Mouse (Mus musculus): ENCODE results near the gene Hdgf.

The Hdgf gene

GRCm38 (mm10) chr3:87909874-87910273 is 3.8 kb downstream of the Hdgf start:
- DNase-seq (ENCODE audit: low read depth, low spot score): no peak

DNA sequence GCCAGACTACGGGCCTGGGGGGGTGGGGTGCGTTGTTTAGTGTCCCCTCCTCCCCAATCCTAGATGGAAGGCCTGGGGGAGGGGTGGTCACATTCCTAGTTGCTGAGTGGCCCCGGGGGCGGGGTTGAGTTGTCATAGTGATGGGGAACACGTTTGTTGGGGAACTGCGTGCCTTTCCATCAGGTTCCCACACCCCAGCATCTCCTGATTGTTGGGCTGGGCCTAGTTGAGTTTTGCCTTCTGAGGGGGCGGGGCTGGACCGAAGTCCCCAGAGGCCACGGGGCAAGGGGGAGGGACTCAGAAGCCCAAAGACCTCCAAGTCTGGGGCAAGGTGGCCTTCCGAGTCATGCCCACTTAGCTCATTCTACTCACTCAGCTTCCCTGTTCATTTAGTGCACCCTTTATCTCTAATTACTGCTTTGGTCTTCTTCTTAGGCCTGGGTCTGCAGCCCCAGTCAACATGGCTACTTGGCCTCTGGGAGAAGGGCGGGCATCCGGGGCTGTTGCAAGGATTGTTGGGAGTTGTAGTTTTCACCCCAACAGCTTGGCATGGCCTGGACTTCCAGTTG is 4.5 kb downstream of the Hdgf start:
- DNase-seq (ENCODE audit: low read depth, low spot score): no peak

DNA sequence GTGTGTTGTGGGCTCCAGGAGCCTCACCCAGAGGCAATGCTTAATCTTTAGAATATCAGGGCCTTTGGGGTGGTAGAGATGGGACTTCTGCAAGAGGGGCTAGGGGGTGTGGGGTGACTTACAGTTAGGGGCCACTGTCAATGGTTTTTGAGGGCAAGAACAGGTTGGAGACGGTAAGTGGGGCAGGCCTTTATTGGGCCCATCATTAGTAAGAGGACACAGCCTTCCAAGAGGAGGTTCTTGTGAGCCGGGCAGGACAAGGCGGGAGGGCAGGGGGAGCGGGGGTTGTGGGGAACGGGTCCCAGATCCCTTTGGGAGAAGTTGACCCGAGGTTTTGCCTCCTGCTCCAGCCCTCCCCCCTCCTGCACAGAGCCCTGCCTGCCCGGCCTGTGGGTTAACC is 7.4 kb downstream of the Hdgf start:
- no peak for DNase-seq (ENCODE audit: low read depth, low spot score)

DNA sequence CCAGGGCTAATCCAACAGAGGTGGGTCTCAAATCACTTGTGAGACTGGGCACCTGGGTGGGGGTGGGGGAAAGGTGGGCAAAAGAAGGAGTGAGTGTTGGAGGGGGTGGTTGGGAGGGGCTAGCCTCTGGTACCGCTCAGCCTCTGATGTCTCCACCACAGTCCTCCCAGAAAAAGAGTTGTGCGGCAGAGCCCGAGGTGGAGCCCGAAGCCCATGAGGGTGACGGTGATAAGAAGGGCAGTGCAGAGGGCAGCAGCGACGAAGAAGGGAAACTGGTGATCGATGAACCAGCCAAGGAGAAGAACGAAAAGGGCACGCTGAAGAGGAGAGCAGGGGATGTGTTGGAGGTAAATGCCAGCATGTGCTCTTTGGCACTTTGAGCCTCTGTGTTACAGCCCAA is 7.8 kb downstream of the Hdgf start:
- no peak for DNase-seq (ENCODE audit: low read depth, low spot score)

- DNase-seq (ENCODE audit: low read depth, low spot score): no peak
These were observed 10.9 kb downstream of the Hdgf start for GRCm38 (mm10) chr3:87916990-87917389.

- DNase-seq (ENCODE audit: low read depth, low spot score): no peak
These were observed 12.4 kb downstream of the Hdgf start for GRCm38 (mm10) chr3:87918551-87918950.

GRCm38 (mm10) chr3:87919336-87920108 is 13.4 kb downstream of the Hdgf start, which contains the start of gene Mrpl24:
Gene Mrpl24 (plus strand): TSS chr3:87919506.
- DNase-seq (ENCODE audit: low read depth, low spot score): no peak

- no peak for DNase-seq (ENCODE audit: low read depth, low spot score)
These were observed 14.3 kb downstream of the Hdgf start for GRCm38 (mm10) chr3:87920270-87920943.

DNA sequence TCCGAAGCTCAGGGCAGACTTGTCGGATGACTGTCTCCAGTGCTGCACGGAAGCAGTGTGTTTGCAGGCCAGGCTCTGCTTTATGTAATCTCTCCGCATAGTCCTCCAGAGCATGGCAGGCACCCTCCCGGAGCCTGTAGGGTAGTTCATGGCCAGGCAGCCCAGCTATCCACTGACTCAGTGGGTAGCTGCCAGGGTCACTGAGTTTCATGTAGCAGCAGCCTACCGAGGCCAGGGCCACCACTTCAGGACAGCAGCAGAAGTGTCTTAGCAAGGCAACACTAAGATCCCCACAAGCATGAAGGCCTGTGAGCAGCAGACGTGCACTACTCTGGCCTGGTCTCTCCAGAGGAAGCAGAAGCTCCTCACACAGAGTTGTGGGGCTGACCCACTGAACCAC is 18.9 kb downstream of the Hdgf start:
- DNase-seq (ENCODE audit: low read depth, low spot score): no peak

DNA sequence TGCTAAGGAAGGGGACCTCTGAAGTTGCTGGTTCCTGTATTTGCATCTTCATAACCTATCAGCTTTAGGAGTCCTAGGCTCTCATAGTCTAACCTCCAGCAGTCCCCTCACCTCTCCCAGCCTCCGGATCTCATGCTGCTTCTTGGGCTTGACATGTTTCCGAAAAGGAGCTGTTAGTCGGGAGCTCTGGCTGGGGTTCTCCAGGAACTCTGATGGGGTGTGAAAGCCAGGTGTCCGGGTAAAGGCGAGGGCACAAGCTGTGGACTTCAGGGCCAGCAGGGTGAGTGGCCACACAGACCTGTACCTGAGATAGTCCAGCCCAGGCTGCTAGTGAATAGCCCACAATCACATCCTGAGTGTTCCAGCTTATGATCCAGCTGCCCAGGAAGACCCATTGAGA is 21.3 kb downstream of the Hdgf start:
- DNase-seq (ENCODE audit: low read depth, low spot score): no peak

DNA sequence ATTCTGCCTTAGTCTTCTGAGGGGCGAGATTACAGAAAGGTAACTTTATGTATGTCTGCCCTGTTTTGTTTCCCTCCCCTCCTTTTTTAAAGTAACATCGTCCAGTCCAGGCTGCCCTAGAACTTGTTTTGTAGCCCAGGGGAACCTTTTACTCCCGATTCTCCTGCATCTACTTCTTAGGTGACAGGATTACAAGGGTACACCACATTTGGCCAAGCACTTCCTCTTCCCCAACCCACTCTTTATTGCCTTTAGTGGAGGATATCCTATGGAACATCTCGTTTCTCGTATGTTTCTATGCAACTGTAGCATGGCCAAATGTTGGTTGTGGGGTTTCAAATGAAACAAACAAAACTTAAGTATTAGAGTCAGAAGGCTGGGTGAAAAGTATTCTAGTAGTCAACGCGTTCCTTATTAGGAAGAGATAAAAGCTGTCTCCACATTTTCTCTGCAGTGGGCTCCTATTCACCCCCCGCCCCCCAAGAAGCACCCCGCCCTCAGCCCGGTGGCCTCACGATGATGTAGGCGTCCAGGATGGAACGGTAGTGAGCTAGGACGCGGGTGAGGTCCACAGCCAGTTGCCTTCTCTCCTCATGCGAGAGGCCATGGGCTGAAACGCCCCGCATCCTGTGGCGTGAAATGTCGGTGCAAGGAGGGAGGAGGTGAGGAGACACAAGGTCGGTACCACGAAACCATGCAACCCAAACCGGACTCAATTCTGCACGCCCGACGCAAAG is 23.4 kb downstream of the Hdgf start:
- no peak for DNase-seq (ENCODE audit: low read depth, low spot score)

- DNase-seq (ENCODE audit: low read depth, low spot score): peak; percentile 71
These were observed 24.1 kb downstream of the Hdgf start, which contains the start of the genes Isg20l2 and Rrnad1 for GRCm38 (mm10) chr3:87930078-87930795. Gene Isg20l2 (plus strand): TSS chr3:87930314. Gene Rrnad1 (minus strand): TSS chr3:87930717.

DNA sequence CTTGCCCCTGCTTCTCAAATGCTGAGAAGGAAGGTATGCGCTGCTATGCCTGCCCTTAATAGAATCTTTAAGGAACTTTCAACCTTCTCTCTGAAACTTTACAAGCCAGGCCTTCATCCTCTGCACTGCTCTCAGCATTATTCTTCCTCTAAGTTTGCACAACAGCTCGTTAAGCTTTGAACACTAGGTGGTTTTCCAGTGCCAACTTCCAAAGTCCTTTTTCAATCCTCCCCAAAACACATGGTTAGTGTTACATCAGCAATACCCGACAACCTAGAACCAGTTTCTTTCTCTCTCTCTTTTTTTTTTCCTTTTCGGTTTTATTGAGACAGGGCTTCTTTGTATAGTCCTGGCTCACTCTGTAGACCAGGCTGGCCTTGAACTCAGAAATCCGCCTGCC is 27.9 kb downstream of the Hdgf start:
- DNase-seq (ENCODE audit: low read depth, low spot score): no peak

DNA sequence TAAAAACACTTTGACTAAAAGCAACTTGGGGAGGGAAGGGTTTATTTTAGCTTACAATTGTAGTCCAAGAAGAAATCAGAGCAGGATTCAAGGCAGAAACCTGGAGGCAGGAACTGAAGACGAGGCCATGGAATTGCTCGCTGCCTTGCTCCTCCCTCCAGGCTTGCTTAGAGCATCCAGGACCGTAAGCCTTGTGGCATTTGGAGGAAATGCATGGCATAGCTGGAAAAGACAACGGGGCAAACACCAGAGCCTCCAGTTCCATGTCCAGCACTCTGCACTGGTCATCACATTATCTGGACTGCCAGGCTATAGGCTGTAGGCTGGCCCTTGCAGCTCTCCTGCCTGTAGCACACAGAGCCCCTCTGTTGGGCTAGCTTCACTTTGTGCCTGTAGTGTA is 28.4 kb downstream of the Hdgf start:
- DNase-seq (ENCODE audit: low read depth, low spot score): no peak

DNA sequence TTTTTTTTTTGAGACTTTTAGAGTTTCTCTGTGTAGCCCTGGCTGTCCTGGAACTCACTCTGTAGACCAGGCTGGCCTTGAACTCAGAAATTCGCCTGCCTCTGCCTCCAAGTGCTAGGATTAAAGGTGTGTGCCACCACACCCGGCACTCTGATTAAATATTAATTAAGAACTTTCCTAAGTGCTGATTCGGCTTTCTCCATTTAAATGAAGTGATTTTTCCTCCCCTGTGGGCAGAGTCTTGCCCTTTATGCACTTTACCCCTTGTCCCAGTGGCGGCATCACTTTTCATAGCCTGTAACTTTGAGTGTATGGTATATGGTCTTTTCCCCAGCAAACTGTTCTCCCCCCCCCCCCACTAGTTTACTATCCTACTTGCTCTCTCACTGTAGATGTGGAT is 29.1 kb downstream of the Hdgf start:
- no peak for DNase-seq (ENCODE audit: low read depth, low spot score)

DNA sequence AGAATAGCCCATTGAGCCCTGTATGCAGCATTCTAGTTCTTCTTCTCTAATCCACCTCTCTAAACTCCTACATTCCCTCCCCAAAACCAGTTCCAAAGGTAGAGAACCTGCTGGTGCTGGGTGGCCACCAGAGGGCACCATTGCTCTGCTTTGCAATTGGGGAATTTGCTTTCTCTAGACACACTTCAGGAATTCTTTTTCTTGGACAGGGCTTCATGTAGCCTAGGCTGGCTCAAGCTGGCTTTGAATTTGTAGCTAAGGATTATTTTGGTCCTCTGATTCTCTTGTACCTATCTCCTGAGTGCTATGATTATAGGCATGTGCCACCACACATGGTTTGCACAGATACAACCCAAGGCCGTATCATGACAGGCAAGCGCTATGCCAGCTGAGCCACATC is 29.7 kb downstream of the Hdgf start:
- DNase-seq (ENCODE audit: low read depth, low spot score): peak; percentile 44

GRCm38 (mm10) chr3:87940611-87941010 is 34.5 kb downstream of the Hdgf start:
- no peak for DNase-seq (ENCODE audit: low read depth, low spot score)

- no peak for DNase-seq (ENCODE audit: low read depth, low spot score)
These were observed 36.4 kb downstream of the Hdgf start for GRCm38 (mm10) chr3:87942471-87942870.

DNA sequence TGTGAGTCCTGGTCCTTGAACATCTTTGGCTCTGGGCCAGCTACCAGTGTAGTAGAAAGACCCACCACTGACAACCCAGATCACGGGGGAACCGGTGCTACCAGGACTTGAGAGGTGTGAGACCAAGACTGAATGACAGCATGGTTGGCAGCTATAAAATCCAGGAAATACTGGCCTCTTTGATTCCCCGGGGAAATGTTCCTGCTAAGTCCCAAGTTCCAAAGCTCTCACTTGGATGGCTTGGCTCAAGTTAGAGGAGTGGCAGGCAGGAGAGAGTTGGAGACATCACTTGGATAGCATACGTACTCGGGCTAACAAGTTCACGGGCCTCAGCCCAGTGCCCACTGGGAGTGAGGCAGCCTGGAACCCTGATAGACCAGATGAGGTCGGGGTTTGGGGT is 37.5 kb downstream of the Hdgf start:
- no peak for DNase-seq (ENCODE audit: low read depth, low spot score)

GRCm38 (mm10) chr3:87944838-87945600 is 38.9 kb downstream of the Hdgf start:
- DNase-seq (ENCODE audit: low read depth, low spot score): no peak

Measured in c-Kit-negative CD71-positive TER-119-positive erythroid progenitor cells, embryonic 14.5 days (primary cell).